Mouse (Mus musculus): ENCODE measurements around the gene Amigo2. TPM values are rescaled to one million over a fixed set of nuclear protein-coding genes. Genes with fewer than 3 reads are reported as not detected.
A peak's percentile ranks its signal among the peaks of the same experiment; 100 is the strongest.

The Amigo2 gene
- polyA plus RNA-seq, 1 experiment: 0.99 TPM

DNA sequence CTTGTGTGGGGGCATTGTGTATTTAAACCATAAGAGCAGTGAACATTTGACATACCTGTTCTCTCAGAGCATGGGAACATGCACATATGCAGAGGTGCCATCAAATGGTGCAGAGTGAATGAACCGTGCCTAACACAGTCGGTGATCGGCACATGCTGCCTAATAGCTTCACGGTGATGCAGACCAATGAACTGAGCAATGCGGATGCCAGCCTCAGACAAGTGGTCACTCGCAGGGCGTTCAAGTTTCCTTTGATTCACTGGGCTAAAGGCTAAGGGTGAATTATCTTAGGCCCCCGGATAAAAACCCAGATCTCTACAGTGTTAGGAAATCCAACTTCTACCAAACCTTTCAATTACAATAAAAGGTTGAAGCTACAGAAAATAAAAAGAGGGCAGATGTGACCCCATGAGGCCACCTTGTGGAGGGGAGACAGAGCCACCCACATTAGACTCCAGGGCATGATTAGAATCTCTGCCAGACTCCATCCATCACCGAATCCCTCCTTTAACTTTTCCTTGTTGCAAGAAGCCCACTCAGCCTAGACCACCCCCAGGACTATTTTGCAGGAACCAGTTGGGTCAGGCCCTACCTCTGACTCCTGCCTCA is 31.4 kb upstream of the Amigo2 start:
- Histone ChIP-seq H3K36me3 (ENCODE audit: control insufficient read depth, insufficient read depth, low read length) (no peaks in the 10 kb centered on the region), H3K27me3 (replicated peaks; ENCODE audit: control insufficient read depth, insufficient read depth, low read length) (no peaks in the 10 kb centered on the region), H3K27ac (ENCODE audit: insufficient read depth, low read depth, low read length) (no peak overlapping the region), H3K4me1 (ENCODE audit: control insufficient read depth, insufficient read depth, low read length) (0 out of 2 replicates have a peak, but pooled peaks cover 4% of the 10 kb centered on the region), H3K4me3 (ENCODE audit: insufficient read depth, low read depth, low read length) (no peak overlapping the region)
- no peak for DNase-seq
- TF ChIP-seq CTCF (conservative IDR thresholded peaks at IDR 0.05; ENCODE audit: insufficient read depth, insufficient read length, low read depth, low read length): no peak
- no peak for TF ChIP-seq POLR2A (IDR thresholded peaks at IDR 0.05; ENCODE audit: low read depth, low read length)
- WGBS: 60% methylated on average over 9 of the region's 9 CpGs

DNA sequence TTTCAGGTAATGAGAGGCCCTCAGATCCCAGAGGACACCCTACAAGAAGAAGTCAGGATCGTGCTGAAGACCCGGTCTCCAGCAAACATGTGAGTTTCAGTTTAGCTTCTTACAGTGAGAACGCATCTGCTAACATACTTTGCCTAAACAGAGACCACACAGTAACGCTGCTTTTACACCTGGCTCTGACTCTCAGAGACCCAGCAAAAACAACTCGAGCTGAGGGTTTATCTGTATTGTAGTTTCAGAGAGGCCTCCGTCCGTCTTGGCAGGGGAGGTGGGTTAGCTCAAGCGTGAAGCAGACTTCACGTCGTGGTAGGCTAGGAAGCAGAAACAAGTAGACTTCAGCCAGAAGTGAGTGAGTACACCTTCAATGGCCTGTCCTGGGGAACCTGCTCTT is 30.2 kb upstream of the Amigo2 start:
- Histone ChIP-seq H3K4me1 (ENCODE audit: control insufficient read depth, insufficient read depth, low read length) (0 out of 2 replicates have a peak, but pooled peaks cover 6% of the 10 kb centered on the region), H3K27ac (ENCODE audit: insufficient read depth, low read depth, low read length) (no peak overlapping the region), H3K36me3 (ENCODE audit: control insufficient read depth, insufficient read depth, low read length) (no peaks in the 10 kb centered on the region), H3K27me3 (replicated peaks; ENCODE audit: control insufficient read depth, insufficient read depth, low read length) (no peaks in the 10 kb centered on the region), H3K4me3 (ENCODE audit: insufficient read depth, low read depth, low read length) (no peak overlapping the region)
- DNase-seq: peak; percentile 22
- no peak for TF ChIP-seq POLR2A (IDR thresholded peaks at IDR 0.05; ENCODE audit: low read depth, low read length)
- no peak for TF ChIP-seq CTCF (conservative IDR thresholded peaks at IDR 0.05; ENCODE audit: insufficient read depth, insufficient read length, low read depth, low read length)
- WGBS: 51% methylated on average over 10 of the region's 10 CpGs

DNA sequence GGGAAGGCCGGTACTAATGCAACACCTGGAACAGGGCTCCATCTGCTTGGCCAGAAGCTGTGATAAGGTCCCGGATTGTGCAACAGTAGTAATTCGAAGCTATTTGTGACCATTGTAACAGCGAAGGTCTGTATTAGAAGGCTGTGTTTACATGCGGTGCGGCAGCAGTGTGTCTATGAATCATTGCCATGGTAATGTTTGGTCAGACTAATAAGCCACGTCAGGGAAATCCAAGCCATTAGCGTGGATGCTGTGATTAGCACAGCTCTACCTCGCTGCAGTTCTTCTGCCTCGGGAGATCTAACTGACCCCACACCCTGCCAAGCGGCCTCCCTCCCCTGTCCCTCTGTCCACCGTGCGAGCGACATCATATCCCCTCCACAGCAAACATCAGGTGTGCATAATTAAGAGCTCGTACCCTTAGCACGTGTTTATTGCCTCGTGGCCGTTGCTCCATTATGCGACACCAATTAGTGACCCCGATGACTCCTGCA is 29.6 kb upstream of the Amigo2 start:
- Histone ChIP-seq H3K27ac (ENCODE audit: insufficient read depth, low read depth, low read length) (no peak overlapping the region), H3K4me1 (ENCODE audit: control insufficient read depth, insufficient read depth, low read length) (0 out of 2 replicates have a peak, but pooled peaks cover 10% of the 10 kb centered on the region), H3K4me3 (ENCODE audit: insufficient read depth, low read depth, low read length) (no peak overlapping the region), H3K36me3 (ENCODE audit: control insufficient read depth, insufficient read depth, low read length) (no peaks in the 10 kb centered on the region), H3K27me3 (replicated peaks; ENCODE audit: control insufficient read depth, insufficient read depth, low read length) (no peaks in the 10 kb centered on the region)
- 48% methylated on average over 20 of the region's 20 CpGs for WGBS
- TF ChIP-seq CTCF (conservative IDR thresholded peaks at IDR 0.05; ENCODE audit: insufficient read depth, insufficient read length, low read depth, low read length) (no peak), POLR2A (IDR thresholded peaks at IDR 0.05; ENCODE audit: low read depth, low read length) (no peak)
- no peak for DNase-seq

GRCm38 (mm10) chr15:97275626-97276395 is 28.7 kb upstream of the Amigo2 start:
- H3K27me3 ChIP-seq (replicated peaks; ENCODE audit: control insufficient read depth, insufficient read depth, low read length): no peaks in the 10 kb centered on the region
- no peak overlapping the region for H3K27ac ChIP-seq (ENCODE audit: insufficient read depth, low read depth, low read length)
- WGBS: 85% methylated on average over 12 of the region's 12 CpGs
- peak; percentile 47 for DNase-seq
- H3K4me3 ChIP-seq (ENCODE audit: insufficient read depth, low read depth, low read length): no peak overlapping the region
- 0 out of 2 replicates have a peak, but pooled peaks cover 10% of the 10 kb centered on the region for H3K4me1 ChIP-seq (ENCODE audit: control insufficient read depth, insufficient read depth, low read length)
- no peak for TF ChIP-seq POLR2A (IDR thresholded peaks at IDR 0.05; ENCODE audit: low read depth, low read length)
- TF ChIP-seq CTCF (conservative IDR thresholded peaks at IDR 0.05; ENCODE audit: insufficient read depth, insufficient read length, low read depth, low read length): no peak
- H3K36me3 ChIP-seq (ENCODE audit: control insufficient read depth, insufficient read depth, low read length): no peaks in the 10 kb centered on the region

GRCm38 (mm10) chr15:97272831-97273230 is 25.7 kb upstream of the Amigo2 start:
- Histone ChIP-seq H3K27me3 (replicated peaks; ENCODE audit: control insufficient read depth, insufficient read depth, low read length) (no peaks in the 10 kb centered on the region), H3K4me3 (ENCODE audit: insufficient read depth, low read depth, low read length) (no peak overlapping the region), H3K4me1 (ENCODE audit: control insufficient read depth, insufficient read depth, low read length) (0 out of 2 replicates have a peak, but pooled peaks cover 10% of the 10 kb centered on the region), H3K36me3 (ENCODE audit: control insufficient read depth, insufficient read depth, low read length) (no peaks in the 10 kb centered on the region), H3K27ac (ENCODE audit: insufficient read depth, low read depth, low read length) (no peak overlapping the region)
- DNase-seq: no peak
- 79% methylated on average over 3 of the region's 3 CpGs for WGBS
- no peak for TF ChIP-seq CTCF (conservative IDR thresholded peaks at IDR 0.05; ENCODE audit: insufficient read depth, insufficient read length, low read depth, low read length)

DNA sequence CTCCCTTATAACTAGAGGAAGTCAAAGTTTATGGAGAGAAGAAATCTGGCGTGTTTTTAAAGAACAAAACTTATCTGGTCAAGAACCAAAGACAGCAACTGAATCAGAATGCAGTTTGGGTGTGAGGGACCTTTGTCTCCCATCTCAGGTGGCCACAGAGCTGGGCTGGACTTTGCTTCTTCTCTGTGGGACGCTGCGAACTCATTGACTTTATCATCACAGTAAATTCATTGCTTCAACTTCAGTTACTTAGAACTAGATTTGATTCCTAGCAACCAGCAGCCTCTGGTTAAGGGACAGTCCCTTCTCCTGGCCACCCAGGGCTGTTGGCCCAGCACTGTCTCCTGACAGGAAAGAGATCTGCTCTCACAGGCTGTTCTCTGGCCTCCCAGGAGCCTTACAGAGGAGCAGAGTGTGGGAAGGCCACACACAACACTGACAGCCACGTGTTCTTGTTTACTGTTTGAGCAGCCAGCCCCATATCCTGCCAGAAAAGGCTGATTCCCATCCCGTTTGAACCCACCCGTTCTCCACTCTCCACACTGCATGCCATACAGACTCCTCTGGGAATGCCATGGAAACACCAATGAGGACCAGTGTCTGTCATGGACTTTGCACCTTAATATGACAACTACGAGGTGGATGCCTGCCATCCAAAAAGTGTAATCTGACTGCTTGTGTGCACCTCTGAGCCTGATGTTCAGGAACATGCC is 25.1 kb upstream of the Amigo2 start:
- Histone ChIP-seq H3K27ac (ENCODE audit: insufficient read depth, low read depth, low read length) (no peak overlapping the region), H3K27me3 (replicated peaks; ENCODE audit: control insufficient read depth, insufficient read depth, low read length) (no peaks in the 10 kb centered on the region), H3K36me3 (ENCODE audit: control insufficient read depth, insufficient read depth, low read length) (no peaks in the 10 kb centered on the region), H3K4me1 (ENCODE audit: control insufficient read depth, insufficient read depth, low read length) (0 out of 2 replicates have a peak, but pooled peaks cover 10% of the 10 kb centered on the region), H3K4me3 (ENCODE audit: insufficient read depth, low read depth, low read length) (no peak overlapping the region)
- DNase-seq: no peak
- WGBS: 29% methylated on average over 7 of the region's 7 CpGs
- TF ChIP-seq POLR2A (IDR thresholded peaks at IDR 0.05; ENCODE audit: low read depth, low read length): no peak
- TF ChIP-seq CTCF (conservative IDR thresholded peaks at IDR 0.05; ENCODE audit: insufficient read depth, insufficient read length, low read depth, low read length): no peak

All from kidney, adult 2 months (tissue).